Mouse (Mus musculus): ENCODE measurements around the gene Timm22. TPM values are rescaled to one million over a fixed set of nuclear protein-coding genes. Genes with fewer than 3 reads are reported as not detected.

The Timm22 gene
- polyA plus RNA-seq, 1 experiment = 14.8 TPM

DNA sequence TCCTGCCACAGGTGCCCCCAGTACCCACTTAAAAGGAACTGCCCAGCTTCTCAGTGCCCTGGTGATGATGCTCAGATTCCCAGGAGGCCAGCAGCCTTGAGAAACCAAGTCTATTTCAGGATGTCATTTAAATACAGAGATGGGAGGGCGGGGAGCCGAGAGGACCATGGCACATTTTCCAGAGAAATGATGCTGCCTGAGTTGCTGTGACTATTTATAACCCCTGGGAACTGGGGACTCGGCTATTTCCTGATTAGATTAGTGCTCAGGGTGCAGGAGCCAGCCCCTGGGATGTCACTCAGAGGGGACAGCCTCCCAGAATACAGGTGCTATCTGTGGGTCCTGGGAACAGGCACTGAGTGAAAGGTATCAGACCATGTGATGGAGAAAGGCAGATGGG, 21.0 kb downstream of the Timm22 start:
- 63% methylated on average over 3 of the region's 3 CpGs for WGBS
- DNase-seq (ENCODE audit: low read depth, low spot score) = no peak

DNA sequence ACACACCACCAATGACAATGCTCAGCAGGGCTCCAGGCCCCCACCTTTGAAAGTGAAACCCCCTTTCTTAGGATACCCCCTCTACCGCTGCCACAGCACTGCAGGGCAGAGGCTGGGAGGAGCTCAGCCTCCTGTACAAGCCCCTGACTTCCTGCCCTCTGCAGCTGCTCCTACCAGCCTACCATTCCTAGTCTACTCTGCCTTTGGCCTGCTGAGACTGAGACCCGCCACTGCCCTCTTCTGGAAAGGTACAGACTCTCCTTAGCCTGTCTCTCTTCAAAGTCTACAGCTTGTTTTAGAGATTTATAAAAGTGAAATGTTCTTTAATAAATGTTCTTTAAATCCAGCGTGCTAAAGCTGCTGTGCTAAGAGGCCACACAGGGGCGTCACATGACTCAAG, 22.3 kb downstream of the Timm22 start:
- WGBS = 77% methylated on average over 4 of the region's 4 CpGs
- DNase-seq (ENCODE audit: low read depth, low spot score) = no peak

DNA sequence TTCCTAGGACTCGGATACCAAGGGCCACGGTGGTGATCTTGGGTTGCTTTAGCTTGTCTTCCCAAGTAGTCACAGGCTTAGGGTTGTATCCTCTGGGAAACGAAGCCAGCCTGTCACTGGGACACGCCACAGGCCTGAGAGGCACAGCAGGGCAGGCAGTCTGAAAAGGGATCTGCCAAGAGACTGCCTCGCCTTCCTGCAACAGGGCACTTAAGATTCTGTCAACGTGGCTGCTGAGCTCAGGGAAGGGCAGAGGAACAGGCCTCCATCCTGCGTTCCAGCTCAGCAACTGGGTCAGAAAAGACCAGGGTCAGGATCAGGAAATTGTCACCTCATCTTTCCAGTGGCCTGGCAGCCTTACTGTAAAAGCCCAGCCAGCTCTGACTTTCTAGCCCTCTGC, 22.8 kb downstream of the Timm22 start:
- WGBS = 67% methylated on average over 7 of the region's 7 CpGs

DNA sequence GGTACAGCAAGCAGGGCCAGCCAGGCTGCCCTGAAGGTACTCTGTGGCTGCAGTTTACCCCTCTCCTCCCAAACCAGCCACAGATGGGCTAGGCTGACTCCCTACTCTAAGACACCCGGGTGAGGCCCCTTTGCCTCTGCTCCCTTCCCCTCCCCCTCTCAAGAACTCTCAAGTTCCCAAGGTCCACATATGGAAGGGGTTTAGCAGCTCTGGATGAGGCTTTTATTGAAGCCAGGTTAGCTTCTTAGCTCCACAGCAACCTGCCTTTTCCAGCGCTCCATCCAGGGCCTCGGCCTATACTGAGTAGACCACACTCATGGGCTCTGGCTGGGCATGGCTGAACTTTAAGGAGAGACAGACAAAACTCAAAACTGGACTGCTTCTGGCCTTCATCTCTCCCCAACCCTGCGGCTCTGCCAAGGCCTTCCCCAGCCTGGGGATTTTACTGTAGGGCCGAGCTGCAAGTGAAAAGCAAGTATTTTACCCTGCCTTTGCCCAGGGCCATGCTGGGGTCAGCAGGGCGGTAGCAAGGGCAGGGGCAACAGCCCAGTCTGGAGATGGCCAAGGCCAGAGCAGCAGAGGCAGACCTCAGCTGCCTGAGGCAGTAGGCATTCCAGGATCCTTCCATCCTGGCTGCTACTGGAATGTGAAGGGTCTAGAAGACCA, 23.3 kb downstream of the Timm22 start:
- WGBS = 72% methylated on average over 6 of the region's 6 CpGs
- DNase-seq (ENCODE audit: low read depth, low spot score) = no peak

More for the DNA sequence above, 22.8 kb downstream of the Timm22 start:
- no peak for DNase-seq (ENCODE audit: low read depth, low spot score)

DNA sequence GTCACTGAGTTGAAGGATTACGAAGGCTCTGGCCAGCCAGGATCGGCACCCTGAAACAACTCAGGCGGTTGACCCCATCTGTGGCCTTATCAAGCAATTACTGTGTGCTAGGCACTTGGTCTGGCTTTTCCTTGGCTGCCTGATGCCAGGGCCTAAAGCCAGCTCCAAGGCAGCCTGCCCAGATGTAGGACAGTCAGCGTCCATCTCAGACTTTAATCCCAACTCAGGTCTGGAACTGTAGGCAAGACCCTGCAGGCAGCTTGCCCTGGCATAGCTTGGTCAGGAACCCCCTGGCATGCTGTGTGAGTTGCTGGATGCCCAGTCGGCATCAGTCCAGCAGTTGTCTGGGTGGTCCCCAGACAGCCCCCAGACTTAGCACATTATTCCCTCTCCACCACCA, 29.3 kb downstream of the Timm22 start:
- DNase-seq (ENCODE audit: low read depth, low spot score) = no peak
- WGBS = 76% methylated on average over 5 of the region's 5 CpGs

DNA sequence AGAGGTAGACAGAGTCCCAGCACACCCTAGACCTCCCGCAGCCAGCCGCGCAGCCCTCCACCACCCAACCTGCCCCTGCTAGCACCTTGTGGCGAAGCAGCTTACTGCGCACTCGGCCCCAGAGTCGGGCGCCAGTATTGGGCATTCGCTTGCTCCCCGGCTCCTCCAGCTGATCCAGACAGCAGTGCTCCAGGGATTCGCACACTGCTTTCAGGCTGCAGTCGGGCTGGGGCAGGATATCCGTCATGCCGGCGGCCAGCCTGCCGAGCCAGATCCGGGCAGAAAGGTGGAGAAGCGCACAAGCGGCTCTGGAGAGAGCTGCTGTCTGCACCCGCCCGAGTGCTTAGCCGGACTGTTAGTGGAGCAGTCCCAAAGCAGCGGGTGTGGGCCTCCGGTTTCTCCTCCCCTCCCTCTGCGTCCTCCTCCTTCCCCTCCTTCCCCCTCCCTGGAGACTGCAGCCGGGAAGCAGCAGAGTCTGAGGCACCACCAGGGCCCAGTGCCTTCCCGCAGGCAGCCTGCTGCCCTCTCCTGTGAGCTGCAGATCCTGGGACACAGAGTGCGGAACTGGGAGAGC, 30.2 kb downstream of the Timm22 start:
- 64% methylated on average over 28 of the region's 28 CpGs for WGBS
- DNase-seq (ENCODE audit: low read depth, low spot score) = no peak

DNA sequence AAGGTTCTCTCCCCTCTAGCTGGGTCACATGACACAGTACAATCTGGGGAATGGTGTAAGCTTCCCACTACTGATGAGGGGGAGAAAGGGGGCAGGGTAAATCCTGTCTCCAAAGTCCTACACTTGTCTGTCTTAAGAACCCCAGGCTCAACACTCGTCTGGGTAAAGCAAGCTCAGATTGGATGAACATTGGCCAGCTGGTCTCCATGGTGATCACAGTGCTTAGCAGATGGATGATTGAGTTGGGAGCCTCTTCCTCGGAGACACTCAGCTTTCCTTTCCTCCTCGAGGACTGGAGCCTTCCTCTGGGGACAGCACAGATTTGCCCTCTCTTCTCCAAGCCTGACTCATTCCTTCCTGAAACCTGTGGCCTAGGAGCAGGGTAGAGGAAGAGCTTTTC, 32.9 kb downstream of the Timm22 start:
- DNase-seq (ENCODE audit: low read depth, low spot score) = no peak
- 46% methylated on average over 3 of the region's 3 CpGs for WGBS

DNA sequence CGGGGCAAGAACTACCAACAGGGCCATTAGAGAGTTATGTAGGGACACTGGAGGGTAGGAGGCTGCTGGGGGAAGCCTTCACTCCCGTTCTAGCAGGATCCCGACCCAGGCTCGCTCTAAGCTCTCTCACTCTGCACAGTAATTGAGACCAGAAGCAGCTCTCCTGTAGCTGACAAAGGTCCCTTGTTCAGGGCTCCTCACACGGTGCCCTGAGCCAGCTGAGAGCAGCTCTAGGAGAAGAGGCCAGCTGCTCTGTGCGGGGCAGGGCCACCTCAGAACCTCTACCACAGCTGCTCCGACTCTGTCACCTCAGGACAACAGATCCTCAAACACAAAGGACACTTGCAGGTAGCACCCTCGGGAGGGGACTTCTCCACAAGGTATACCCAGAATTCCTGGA, 38.7 kb downstream of the Timm22 start:
- no peak for DNase-seq (ENCODE audit: low read depth, low spot score)
- 75% methylated on average over 8 of the region's 8 CpGs for WGBS

DNA sequence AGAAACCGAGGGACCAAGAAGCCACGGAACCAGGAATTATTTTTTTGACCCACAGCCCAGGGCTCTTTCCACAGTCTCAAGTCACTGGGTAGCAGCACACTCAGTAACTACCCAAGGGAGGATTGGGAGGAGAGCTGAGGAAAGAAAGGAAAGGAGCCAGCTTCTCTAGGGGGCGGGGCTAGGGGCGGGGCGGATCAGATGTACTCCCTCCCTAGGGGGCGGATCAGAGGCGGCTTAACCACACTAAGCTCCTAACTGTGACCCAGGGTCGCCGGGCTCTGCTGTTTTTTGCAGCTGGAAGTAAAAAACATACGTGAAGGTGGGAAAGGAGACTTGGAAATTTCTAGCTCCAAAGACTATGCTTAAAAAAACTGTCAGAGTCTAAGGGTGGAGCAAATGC, 39.5 kb downstream of the Timm22 start:
- DNase-seq (ENCODE audit: low read depth, low spot score) = peak; percentile 18
- WGBS = 21% methylated on average over 10 of the region's 10 CpGs

DNA sequence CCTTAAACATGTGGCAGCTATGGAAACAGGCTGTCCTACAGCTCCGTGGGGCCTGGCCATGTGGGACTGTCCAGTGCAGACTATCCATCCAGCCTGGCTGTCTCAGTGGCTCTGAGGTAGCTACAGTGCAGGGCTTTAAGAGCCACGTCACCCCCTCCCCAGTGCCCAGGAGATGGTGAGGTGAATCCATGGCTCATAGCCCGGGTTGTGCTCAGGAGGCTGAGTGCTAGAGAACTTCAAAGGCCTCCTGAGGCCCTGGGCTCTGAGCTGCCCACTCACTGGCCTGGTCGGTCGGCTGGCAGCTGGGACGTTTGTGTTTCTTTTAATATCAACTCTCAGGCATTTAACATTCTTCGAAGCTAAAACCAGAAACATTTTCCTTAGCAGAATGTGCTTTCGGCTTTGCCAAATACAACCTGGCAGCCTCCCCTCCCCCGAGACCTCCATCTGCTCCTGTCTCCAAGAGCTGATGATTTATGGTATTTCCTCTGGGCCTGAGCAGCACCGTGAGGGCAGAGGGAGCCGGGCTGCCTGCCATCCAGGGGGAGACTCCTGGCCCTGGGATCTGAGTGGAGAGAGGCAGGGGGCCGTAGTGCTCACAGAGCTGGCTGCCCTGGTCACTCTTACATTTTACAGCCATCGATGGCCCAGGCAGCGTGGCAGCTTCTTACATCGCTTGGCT, 42.9 kb downstream of the Timm22 start:
- WGBS = 70% methylated on average over 15 of the region's 15 CpGs

DNA sequence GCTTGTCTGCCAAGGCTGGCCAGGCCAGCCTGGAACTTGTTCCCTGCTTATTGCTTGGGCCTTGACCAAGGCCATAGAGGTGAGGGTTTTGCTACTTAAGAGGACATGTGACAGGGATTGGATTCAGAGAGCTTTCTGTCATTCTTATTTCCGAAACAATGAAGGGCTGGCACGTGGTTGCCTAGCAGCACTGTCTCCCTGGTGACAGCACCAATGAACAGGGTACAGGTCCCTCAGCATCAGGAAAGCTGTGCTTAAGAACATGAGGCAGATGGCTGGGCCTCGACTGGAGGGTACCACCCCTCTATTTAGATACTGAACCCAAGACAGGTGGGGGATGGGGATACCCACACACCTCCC, 43.4 kb downstream of the Timm22 start:
- DNase-seq (ENCODE audit: low read depth, low spot score) = no peak
- WGBS = 64% methylated on average over 3 of the region's 3 CpGs

More for the DNA sequence above, 42.9 kb downstream of the Timm22 start:
- DNase-seq (ENCODE audit: low read depth, low spot score) = no peak

DNA sequence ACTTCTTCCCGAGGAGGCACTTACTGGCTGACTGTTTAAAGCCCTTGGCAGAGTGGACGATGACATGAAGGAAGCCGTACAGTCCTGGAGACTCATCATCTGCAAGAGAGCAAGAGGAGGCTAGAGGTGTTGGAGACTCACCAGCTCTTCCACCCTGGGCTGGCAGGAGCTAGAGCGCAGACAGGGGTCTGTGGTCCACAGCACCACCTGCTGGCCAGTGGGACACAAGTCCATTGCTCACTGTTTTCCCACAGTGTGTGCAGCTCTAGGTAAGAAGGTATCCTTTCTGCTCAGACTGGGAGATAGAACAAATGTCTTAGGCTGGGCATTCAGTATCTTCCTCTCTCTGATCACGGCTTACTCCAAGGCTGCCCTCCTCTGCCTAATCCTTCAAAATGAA, 47.7 kb downstream of the Timm22 start:
- 54% methylated on average over 5 of the region's 5 CpGs for WGBS
- DNase-seq (ENCODE audit: low read depth, low spot score) = no peak

DNA sequence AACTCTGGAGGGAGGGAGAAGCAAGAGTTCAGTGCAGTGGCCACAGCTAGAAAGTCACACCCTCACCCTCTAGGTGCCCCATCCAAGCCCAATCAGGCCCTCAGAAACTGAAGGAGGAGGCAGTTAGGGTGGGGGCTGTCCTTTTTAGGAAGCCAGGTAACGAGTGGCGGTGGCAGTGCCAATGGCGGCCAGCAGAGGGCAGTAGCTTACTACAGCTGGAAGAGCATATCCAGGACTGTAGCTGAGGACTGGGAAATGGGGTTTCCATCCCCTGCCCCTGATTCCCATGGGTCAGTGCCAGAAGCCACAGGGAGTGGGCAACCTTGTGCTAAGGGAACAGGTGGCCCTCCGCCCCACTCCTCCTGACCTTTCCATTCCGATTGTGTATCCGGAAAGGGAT, 49.5 kb downstream of the Timm22 start:
- WGBS = 19% methylated on average over 6 of the region's 6 CpGs
- no peak for DNase-seq (ENCODE audit: low read depth, low spot score)

DNA sequence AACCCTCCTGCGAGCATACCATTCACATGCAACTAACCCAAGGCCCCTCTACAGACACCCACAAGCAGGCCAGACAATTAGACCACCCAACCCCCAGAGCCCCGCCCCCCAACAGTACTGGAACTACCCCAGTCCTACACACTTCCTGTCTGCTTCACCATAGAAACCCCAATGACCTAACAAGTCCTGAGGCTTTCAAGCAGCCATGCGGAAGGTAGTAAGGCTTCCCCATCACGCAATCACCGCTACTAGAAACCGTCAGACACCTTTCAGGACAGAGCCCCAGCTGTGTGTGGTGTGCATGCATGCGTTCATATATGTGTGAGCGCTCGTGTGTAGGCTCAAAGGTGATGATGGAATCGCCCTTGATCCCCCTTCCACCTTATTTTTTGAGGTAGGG, 50.1 kb downstream of the Timm22 start:
- DNase-seq (ENCODE audit: low read depth, low spot score) = no peak
- WGBS = 85% methylated on average over 10 of the region's 10 CpGs

DNA sequence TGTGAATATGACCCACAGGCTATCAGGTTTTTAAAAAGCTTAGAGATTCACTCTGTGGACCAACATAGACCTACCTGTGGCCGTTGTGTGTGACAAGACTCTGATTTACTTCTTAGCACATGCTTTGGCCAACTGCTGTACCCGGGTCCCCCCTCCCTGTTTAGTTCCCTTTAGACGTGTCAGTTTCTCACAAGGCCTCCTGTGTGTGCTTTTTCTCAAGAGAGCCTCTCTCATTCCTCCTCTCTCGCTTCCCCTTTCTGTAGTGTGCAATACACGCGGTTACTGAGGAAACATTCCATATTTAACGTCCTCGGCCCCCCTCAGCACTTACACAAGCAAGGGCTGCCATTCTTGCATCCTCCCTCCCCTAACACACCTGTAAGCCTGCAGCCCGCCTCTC, 52.0 kb downstream of the Timm22 start:
- DNase-seq (ENCODE audit: low read depth, low spot score) = no peak
- 72% methylated on average over 9 of the region's 9 CpGs for WGBS

DNA sequence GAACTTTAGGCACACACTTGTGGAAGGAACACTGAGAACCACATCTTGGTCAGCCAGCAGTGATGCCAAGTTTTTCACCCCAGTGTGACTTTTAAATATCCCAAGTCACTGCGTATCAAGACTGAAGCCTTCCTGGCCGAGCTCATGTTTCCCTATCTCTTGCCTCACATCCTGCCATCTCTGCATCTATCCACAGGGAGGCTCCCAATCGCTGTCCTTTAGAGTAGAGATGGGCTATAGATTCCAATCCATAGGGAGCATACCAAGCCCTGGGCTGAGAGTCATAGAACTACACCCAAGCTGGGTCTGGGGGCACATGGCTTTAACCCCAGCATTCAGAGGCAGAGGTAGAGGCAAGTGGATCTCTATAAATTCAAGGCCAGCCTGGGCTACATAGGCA, 52.7 kb downstream of the Timm22 start:
- DNase-seq (ENCODE audit: low read depth, low spot score) = no peak
- WGBS = 68% methylated on average over 3 of the region's 3 CpGs

DNA sequence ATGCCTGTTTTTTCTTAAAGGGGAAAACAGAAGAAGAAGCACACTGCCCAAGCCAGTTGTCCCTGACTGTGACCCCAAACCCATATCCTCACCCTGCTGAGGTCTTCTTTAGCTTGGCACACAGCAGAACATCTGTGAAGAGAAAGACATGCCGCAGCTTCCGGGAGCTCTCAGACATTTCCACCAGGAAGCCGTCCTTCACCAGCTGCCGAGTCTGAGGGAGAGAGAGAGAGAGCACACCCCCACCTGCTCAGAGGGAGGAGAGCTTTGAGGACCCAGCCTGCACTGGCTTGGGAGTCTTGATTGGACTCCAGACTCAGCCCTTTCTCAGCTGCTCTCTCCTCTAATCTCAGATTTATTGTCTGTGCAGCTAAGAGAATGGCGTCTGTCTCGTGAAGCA, 54.4 kb downstream of the Timm22 start:
- WGBS = 76% methylated on average over 6 of the region's 6 CpGs
- no peak for DNase-seq (ENCODE audit: low read depth, low spot score)

DNA sequence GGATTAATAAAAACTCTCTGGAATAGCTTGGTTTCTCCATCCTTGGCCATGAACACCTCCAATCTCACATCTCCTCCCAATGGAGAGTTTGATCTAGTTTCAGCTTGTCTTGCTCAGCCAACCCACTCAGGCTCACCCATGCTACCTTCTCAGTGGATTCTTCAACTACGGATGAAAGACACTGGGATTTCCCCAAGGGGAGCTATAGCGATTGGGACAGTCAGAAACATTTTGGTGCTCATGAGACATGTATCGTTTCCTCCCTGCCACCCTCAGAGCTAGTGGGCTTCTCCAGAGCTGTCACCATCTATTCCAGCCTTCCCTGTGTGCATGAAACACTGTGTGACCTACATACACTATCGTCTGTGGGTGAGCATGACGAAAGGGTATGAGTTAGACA, 54.9 kb downstream of the Timm22 start:
- DNase-seq (ENCODE audit: low read depth, low spot score) = no peak
- WGBS = 91% methylated on average over 5 of the region's 5 CpGs

DNA sequence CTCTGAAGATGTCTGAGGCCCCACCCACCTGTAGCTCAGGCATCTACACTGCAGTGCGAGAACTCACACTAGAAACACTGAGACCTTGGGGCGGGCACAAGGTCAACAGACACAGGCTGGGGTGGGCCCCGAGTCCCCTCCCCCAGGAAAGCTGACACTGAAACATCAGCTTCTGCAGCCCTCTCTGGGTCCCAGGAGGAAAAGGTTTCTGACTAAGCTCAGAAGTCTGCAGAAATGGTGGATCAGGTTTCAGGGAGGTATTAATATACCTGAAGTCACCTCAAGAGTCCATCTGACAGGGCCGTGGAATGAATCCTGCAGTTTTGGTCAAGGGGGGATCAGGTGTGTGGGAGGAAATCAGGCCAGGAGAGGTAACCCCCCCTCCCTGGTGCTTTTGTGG, 59.1 kb downstream of the Timm22 start:
- 93% methylated on average over 4 of the region's 4 CpGs for WGBS
- DNase-seq (ENCODE audit: low read depth, low spot score) = no peak
